Mouse (Mus musculus) cortical plate, adult 2 months (tissue): Measurements from ENCODE around the gene Uhrf1.

Experiments
- CTCF ChIP-seq: fragments of 200-500 bp; IDR thresholded peaks from 2 replicates; pipeline ENCODE4 v1.5.1; 2011; ENCODE audit warnings: mild to moderate bottlenecking, control low read depth, low read length; ENCODE audit not compliant: insufficient read depth; ENCODE audit errors: extremely low read depth
- POLR2A ChIP-seq: fragments of 200-500 bp; IDR thresholded peaks from 2 replicates; pipeline ENCODE4 v1.6.1; 2011; ENCODE audit warnings: mild to moderate bottlenecking, low read length, control low read depth; ENCODE audit not compliant: insufficient read depth; ENCODE audit errors: extremely low read depth

DNA sequence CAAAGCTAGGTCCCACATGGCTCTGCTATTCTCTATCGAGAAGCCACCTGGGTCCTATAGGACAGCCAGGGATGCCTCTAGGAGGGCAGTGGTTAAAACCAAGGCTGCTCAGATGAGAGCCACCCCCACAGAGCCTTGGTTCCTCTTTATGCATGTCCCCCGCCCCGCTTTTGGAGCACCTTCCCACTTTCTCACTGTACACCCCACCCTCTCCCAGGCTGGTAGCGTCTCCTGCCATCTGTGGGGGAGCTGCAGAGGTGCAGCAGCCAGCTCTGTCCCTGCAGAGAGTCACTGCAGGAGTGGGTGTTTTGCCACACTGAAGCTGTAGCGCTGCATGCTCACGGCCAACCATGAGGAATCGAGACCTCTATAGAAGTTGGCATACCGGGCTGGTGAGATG lies 19.8 kb upstream of the Uhrf1 start:
- TF ChIP-seq POLR2A (no peak), CTCF (no peak)
